Mouse (Mus musculus) 3134 (cell line): ENCODE results near the gene Meis2.

Experiments used
- DNase-seq: peaks from one replicate; pipeline ENCODE4 v3.0.0-alpha.2; 2011; ENCODE audit warnings: low spot score; ENCODE audit not compliant: insufficient read length; ENCODE audit errors: extremely low read depth

Meis2 gene

DNA sequence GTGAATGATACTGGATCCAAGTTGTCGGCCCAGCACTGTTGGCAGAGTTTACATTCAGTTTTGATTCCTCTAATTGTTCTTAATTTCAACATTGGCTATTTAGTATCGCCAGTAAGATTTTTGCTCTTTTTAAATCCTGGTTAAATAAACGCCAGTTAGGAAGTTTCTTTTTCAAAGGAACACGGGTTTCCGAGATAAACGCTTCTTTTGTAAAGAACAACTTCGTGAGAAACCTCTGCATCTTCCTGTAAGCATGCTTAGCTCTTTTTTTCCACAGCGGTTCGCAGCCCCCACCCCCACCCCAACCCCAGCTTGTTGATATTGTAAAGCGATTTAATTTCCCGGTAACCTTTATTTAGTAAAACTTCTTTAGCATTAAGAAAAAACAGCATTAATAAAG is 2.8 kb upstream of the Meis2 start:
- DNase-seq, result no peak

DNA sequence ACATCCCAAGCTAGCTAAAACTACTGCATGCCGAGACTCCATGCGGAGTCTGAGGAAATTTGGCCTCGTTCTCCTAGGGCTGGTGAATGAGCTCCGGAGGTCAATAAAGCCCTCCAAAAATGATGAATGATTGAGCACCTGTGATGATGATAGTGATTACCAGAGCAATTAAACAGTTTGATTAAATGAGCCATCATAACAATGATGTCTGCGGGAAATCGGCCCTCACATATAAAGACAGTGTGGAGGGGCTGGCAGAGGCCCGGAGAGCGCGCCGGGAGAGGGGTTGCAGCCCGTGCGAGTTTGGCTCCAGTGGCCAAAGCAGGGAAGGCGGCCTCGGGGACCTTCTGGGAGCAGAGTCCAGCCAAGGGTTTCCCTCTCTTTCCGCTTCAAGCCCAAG is 2.1 kb upstream of the Meis2 start:
- no peak for DNase-seq

DNA sequence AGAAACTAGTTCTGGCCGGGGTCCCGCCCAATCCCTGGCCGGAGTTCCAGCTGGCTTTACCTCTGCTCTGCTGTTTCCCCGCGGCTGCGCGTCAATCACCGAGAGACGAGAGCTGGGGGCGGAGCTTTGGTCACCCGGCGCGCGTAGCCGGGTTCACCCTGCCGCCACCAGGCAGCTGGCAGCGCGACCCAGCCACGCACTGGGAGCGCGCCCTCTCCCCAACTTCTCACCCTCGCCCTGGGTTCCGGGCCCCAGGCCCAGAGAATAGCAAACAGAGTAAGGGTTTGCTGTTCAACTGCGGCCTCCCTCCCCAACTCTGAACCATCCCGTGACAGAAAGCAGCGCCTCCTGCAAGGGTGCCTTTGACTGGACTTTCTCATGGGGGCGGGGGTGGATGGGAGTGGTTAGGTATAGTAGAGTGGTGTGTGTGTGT is 1.4 kb upstream of the Meis2 start:
- DNase-seq, result peak; percentile 91

DNA sequence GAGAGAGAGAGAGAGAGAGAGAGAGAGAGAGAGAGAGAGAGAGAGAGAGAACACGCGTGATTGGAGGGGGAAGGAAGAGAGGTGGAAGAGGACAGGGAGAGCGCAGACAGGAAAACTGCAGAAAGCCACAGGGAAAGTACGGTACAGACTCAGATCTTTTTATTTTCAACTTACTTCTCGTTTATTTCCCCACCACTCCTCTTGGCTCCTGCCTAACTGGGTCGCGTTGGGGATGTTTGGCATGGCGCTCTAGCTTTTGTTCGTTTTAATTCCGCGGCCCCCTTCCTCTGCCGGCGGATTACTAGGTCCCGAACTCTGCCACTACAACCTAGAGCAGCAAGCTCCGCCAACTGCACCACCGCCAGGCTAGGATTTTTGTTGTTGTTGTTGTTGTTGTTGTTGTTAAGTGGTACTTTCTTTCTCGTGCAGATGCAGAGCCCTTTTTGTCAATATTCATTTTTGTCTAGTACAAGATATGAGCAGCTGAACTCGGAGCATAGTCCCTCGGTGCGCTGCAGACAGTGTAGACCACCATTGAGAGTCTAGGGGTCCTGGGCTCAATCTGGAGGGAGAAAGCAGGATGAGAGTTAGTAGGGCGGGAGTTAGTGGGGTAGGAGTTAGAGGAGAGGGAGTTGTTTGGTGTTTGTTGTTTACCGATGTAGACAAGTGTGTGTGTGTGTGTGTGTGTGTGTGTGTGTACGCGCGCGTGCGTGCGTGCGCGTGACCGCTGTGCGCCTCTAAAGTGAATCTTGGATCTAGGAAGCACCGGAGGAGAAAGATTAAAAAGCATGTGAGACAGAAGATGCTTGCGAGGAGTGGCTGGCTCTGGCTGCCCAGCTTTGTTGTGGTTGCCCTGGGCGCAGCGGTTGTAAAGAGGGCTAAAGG is 660 bp upstream of the Meis2 start:
- peak; percentile 78 for DNase-seq

DNA sequence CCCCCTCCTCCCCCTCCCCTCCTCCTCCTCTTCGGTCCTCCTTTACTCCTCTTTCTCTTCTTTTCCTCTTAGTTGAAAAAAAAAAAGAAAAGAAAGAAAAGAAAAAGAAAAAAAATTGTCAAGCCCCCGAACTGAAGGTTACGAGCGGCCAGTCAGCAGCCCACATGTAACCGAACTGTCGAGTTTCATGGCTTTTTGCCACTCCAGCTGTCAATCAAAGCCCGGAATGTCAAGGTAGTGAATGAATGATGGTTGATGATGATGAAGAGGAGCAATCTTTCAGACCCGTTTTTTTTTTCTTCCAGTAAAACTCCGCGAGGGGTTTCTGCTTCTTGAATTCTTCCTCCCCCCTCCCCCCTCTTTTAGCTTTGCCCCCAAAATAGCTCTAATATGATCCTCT is 582 bp downstream of the Meis2 start:
- DNase-seq, result peak; percentile 30

DNA sequence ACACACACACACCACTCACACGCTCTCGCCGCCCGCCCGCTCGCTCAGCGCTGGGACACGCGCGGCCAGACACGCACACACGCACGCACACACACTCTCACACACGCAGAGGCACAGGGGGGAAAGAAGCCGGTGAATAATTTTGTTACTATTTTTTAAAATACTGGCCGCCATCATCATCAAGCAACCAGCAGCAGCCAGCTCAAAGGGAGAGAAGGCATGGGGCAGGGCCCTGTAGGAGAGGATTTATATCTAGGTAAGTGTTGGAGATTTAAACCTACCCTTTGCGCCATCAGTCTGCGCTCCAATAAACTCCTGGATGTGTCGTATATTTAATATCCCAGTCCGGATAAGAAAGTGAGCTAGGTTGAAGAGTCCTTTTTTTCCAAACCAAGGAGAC is 1.1 kb downstream of the Meis2 start:
- DNase-seq, result peak; percentile 66

DNA sequence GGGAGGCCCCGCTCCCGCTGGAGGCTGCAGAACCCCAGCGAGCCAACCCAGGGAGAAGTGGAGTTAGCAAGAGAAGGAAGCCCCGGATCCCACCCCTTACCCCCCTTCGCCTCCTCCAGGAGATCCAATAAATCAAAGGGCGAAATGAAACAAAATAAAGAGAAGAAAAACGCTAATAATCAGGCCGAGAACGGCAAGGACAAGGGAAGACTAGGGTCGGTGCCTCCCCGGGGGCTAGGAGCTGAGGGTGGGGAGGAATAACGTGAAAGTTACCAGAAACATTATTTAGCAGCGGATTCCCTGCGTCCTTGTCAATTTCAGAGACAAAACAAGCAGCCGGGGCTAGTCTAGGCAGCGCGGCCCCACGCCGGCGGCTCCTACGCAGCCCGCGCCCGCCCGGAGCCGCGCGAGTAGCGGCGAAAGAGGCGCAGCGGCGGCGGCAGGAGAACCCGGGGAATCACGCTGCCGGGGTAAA is 1.8 kb downstream of the Meis2 start:
- peak; percentile 72 for DNase-seq

DNA sequence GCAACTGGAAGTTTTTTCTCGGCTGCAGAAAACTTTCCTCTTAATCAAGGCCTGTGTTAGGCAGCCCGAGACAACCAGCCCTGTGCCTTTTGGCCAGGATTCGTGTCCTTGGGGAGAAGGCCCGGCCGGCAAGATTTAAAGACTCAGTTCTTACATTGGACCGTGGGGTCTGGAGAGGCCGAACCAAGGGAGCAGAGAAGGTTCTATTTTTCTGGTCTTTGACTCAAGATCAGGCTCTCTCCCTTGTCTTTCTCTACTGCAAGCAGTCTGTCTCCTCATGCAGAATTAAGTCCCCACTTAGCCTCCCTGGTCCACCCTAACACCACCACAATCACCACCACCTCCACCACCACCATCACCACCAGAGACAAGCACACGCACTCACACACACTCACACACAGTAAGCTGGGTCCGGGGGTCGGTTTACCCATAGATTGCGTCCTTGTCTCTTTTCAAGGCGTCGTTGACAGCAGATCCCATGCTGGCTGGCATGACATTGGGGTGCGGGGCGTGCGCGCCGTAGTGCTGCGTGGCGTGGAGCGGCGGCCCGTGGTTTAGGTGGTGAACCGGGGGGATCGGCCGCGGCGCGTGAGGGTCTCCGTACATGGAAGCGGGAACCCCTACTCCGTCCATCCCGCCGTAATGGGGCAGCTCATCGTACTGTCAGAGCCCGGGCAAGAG is 2.7 kb downstream of the Meis2 start:
- DNase-seq, result peak; percentile 40

DNA sequence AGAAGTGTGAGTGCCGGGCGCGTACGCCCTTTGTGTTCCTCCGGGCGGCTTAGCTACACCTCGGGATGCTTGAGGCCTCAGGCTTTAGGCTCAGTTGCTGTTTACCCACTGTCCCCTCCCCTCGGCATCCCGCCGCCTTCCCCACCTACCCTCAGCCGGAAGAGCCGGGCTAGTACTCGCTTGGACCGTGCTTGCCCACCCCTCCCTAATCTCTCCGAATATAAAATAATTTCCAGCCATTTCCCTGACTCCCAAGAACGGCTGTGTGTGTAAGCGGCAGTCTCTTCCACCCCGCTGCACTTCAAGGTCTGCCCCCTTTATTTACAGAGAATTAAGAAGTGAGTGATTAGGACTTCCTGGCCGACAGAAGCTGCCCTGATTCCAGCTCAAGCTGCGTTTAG is 3.4 kb downstream of the Meis2 start:
- DNase-seq, result peak; percentile 29

DNA sequence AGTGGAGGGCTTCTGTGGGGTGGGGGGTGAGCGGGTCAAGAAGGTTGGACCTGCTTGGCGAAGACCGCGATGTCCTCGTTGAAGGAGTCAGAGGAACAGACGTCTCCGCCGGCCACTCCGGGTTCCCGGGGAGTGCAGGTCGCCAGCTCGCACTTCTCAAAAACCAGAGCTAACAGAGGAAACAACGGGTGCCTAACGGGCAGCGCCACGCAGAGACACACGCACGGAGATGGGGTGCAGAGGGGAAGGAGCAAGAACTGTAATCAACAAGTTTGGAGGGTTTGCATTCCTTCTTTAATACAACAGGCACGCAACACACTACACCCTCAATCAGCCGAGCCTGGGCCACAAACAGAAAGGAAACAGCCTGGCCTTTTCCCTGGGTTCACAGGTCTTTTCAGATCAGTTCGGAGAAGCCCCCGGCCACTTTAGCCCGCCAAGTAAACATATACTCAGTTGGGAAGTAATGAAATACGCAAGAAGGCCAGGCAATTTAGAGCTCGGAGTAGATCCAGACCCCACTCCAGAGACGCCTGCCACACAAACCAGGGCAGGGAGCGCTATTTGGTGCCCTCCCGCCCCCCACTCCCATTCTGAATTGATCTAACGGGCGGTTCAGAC is 4.1 kb downstream of the Meis2 start:
- DNase-seq, result no peak

DNA sequence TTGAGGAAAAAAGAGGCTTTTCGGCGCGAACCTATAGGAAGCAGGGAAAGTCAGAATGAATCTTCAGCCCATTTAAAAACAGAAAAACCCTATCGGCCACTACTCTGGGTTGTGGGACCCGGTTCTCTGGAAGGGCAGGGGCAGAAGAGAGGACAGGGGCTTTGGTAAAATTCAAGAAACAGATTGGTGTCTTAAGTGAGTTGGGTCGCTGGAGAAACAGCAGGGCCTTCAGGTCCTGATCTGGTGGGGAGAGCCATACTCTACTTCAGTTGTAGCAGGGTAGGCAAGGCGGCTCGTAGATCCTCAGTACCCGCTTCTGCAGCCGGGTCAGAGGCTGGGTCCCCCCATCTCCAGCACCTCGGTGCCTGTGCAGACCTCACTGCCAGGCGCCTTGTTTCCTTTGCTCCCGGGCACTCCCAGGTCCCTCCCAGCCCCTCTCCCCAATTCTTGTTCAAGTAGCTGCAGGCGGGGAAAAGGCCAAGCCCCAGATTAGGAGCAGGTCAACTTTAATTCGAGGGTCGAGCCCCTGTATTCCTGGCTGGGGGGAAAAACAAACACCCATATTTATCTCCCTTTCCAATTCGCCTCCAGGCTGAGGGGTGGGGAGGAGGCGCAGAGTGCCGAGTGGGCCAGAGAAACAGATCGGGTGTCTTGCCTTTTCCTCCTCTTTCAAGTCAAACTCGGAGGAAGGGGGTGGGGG is 4.8 kb downstream of the Meis2 start:
- no peak for DNase-seq

DNA sequence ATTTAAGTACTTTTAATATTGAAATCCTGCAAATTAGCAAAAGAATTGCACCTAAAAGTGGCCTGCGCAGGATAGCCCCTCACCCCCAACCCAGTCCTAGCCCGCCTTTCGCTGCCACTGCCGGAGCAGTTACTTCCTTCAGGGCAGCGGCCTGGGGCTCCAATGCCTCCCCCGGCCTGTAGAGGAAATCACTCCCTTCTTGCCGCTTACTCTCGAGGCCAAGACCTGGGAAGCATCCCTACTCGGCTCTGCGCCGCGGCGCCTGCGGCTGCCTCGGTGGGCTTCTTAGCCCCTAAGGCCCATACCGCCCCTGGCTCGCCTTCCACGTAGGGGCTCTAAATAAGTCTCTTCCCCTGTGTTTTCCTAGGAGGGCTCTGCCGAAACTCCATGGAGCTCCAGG is 5.4 kb downstream of the Meis2 start:
- no peak for DNase-seq

DNA sequence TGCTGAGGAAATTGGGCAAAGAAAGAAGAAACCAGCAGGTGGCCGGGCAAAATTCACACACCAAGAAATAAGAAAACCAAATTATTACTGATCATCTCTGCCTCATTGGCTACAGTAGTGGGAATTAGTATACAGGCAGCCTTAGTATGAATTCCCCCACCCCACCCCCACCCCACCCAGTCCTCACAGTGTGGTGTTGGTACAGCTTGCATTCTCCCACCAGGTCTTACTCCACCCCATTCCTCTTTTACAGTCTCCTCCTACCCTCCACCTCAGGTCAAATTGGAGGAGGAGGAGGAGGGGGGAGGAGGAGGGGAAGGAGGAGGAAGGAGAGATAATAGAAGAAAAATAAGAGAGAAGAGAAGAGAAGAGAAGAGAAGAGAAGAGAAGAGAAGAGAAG is 6.0 kb downstream of the Meis2 start:
- no peak for DNase-seq

DNA sequence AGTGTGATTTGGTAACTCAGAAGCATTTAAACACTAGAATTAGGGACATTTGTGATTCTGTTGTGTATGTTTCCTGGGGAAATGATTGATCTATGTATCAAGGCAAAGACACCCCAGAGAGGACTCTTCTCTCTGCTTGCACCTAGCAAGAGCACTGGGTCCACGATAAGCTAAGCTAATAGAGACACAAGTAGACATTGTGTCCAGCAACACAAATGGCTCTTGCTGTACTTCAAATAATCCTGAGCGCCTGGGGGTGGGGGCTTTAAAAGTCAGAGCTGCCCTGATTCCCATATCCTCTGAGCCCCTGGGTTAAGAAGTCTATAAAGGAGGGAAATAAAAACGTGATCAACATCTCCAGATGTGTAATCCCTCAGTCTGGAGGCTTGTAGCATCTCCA is 6.6 kb downstream of the Meis2 start:
- no peak for DNase-seq

DNA sequence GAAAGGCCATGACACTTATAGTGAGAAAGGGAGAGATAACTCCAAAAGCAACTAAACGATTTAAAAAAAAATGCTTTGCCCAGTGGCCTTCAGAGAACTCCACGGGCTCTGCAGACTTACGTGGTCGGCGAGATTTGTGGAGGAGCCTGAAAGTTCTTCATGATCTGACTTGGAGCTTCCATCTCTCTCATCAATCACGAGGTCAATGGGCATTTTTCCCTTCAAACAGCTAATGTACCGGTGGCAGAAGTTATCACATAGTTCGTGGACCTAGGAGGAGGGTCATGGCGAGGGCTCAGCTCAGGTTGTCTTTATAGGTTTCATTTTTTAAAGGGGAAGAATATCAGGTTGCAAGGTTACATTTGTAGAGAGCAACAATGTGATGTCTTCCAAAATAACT is 7.1 kb downstream of the Meis2 start:
- no peak for DNase-seq

DNA sequence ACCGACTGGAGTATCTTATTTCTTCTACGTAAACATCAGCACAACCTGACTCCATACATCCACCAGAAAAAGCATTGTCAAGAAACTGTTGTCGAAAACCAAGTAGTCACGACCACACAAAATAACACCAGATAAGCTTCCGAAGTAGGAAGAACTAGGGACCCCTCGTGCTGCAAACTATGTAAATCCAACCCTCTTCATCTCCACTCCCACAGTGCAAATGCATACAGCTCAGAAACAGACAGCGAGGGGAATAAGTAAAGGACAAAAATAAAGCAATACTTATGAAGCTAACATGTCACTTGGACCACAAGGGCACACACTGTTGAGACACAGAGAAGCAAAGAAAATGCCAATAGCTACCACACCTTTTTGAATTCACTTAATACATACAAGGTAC is 8.8 kb downstream of the Meis2 start:
- DNase-seq, result no peak

DNA sequence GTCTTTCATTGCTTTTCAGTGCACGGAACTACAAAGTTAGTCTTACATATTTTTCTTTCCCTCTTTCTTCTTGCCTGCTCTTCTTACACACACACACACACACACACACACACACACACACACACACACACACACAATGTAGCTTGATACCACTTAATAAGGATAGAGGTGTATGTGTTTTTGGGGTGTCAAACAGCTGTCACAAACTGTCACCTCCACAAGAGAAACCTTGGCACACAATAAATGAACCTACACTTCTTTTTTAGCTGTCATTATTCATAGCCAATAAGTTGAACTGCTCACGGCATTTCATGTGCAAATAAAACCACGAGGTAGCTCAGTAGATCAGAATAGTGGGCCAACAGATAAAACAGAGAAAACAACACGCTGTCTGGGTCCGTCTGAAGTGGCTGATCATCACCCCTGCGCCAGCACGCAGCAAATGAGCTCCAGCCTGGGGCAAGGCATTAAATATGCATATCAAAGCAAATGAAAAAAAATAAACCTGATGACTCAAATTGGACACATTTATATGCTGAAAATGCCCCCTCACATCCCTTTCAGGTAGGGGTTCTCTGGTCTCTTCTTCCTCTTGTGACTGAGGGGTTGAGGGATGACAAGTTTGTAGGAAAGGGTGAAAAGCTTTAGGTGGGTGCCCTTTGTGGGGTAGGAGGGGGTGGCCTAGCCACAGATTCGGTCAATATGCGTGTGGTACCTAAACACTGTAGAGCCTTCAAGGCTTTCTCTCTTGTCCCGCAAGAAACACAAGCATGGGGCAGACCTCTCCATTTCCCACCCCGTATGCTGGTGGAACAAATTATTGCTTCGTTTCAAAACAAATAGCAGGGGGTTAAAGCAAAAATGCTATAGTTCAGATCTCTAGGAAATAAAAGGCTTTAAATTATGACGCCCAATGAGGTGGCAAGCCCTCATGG is 9.7 kb downstream of the Meis2 start:
- no peak for DNase-seq

DNA sequence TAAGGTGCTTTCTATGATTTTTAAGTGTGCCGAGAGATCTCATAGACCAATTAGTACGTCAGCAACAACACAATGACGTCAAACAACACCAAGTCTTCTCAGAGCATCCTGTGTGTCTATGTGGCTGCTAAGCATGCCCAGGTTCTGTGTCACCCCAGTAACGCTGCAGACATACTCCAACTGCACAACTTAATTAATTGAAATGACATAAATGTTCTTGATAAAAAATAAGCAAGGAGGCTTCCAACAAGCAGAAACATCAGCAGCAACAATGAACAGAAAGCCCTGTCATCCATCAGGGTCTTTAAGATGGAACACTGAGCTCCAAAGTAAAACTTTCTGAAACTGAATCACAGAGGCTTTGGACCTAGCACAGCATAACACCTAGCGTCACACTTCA is 11.7 kb downstream of the Meis2 start:
- DNase-seq, result no peak

DNA sequence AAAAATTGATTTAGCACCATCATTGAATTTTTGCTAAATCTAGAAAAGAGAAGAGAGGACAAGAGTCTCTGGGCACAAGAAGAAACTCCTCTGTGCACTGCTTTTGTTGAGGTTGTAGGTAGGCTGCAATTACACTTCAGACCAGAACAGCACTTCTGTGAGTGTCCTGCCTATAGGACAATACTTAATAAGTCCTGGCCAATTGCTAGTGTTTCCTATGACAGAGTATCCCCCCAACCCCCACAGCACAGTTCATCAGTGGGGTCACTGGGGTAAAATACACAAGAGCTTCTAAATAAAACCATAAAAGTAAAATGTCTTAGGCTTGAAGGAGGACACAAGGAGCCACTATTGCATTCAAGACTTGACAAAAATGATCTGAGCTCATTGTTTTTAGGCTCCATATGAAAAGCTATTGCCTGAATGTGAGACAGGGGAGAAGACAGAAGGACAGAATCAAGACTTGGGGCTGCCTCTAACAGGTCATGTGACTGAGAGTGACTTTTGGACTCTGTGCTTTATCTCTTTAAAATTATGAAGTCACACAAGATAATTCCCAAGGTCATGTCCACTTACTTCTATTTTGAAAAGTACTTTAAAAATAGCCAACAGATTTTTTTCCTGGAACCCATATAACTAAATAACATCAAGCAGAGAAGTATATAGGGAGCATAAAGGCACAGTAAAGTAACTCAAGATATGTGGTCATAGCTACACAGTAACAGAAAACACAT is 12.8 kb downstream of the Meis2 start:
- DNase-seq, result no peak
